Mouse (Mus musculus) CH12.LX (cell line): ENCODE data around the gene Olfr780. TPM values are rescaled to one million over a fixed set of nuclear protein-coding genes. Genes with fewer than 3 reads are reported as not detected.
"Not testable (repeated sequence)": the region's sequence is repeated elsewhere in the genome, so short reads cannot be mapped to it uniquely, and the experiment has no call there.

Experiments used
- DNase-seq: peaks from one replicate; pipeline ENCODE4 v3.0.0-alpha.2; 2013; ENCODE audit errors: extremely low read depth
- H3K27ac ChIP-seq: 2 replicates; pipeline ENCODE4 v1.5.1; 2012; ENCODE audit warnings: low read depth, mild to moderate bottlenecking, control low read depth, moderate library complexity; ENCODE audit not compliant: insufficient read depth
- H3K27me3 ChIP-seq: replicated peaks from 2 replicates; pipeline ENCODE3; 2012; ENCODE audit warnings: inconsistent platforms
- H3K36me3 ChIP-seq, 2 experiments: replicated peaks in 1 of 2; 2 replicates each; pipeline versions ENCODE3 to v1.6.1; 2012; ENCODE audit warnings: inconsistent platforms in 1 of 2, low read length in 1 of 2, mild to moderate bottlenecking in 1 of 2, mixed read lengths in 1 of 2, moderate library complexity in 1 of 2; ENCODE audit not compliant: control insufficient read depth in 1 of 2, insufficient read depth in 1 of 2
- H3K4me1 ChIP-seq, 2 experiments: 2 replicates each; pipeline ENCODE4 v1.6.1; 2012; ENCODE audit warnings: inconsistent platforms in 1 of 2, moderate library complexity in 1 of 2; ENCODE audit not compliant: insufficient read depth in 2 of 2, control insufficient read depth in 1 of 2
- H3K4me2 ChIP-seq: 2 replicates; pipeline ENCODE4 v1.6.1; 2012; ENCODE audit warnings: low read depth, mild to moderate bottlenecking, control low read depth; ENCODE audit not compliant: poor library complexity, insufficient read depth, severe bottlenecking
- H3K4me3 ChIP-seq, 3 experiments: fragments of 150-350 bp in 1 of 3; sonication (generic) in 1 of 3; replicated peaks in 1 of 3; 2 replicates each; pipeline versions ENCODE3 to v1.5.1; 2011 to 2012; ENCODE audit warnings: low read depth in 2 of 3, low read length in 2 of 3, mild to moderate bottlenecking in 2 of 3, moderate library complexity in 2 of 3, control low read depth in 1 of 3, improper control_type of control experiment in 1 of 3, inconsistent platforms in 1 of 3, mixed read lengths in 1 of 3; ENCODE audit not compliant: poor library complexity in 1 of 3
- H3K79me2 ChIP-seq: replicated peaks from 2 replicates; pipeline ENCODE4 v1.6.1; 2012; ENCODE audit warnings: mild to moderate bottlenecking, moderate library complexity; ENCODE audit not compliant: control insufficient read depth, poor library complexity, insufficient read depth, severe bottlenecking; ENCODE audit errors: extremely low read depth
- H3K9ac ChIP-seq: 2 replicates; pipeline ENCODE4 v1.6.1; 2012; ENCODE audit warnings: low read depth, mild to moderate bottlenecking, control low read depth, moderate library complexity; ENCODE audit not compliant: insufficient read depth
- H3K9me3 ChIP-seq: replicated peaks from 2 replicates; pipeline ENCODE3; 2012; ENCODE audit warnings: low read length, inconsistent platforms, mixed read lengths
- BHLHE40 ChIP-seq: IDR thresholded peaks from 2 replicates; pipeline ENCODE4 v1.6.1; 2011; ENCODE audit warnings: mild to moderate bottlenecking, low read depth, low read length, improper control_type of control experiment
- ELF1 ChIP-seq: IDR thresholded peaks from 2 replicates; pipeline ENCODE4 v1.6.1; 2014; ENCODE audit warnings: low read depth, mild to moderate bottlenecking, inconsistent platforms, low read length, improper control_type of control experiment
- EP300 ChIP-seq: IDR thresholded peaks from 2 replicates; pipeline ENCODE4 v1.6.1; 2011; ENCODE audit warnings: low read length, improper control_type of control experiment
- ETS1 ChIP-seq: conservative IDR thresholded peaks from 2 replicates; pipeline ENCODE4 v1.6.1; 2012; ENCODE audit warnings: low read depth, mild to moderate bottlenecking, inconsistent platforms, low read length, improper control_type of control experiment, moderate library complexity
- GABPA ChIP-seq: IDR thresholded peaks from 2 replicates; pipeline ENCODE4 v1.6.1; 2012; ENCODE audit warnings: low read depth, low read length, improper control_type of control experiment, inconsistent platforms; ENCODE audit not compliant: insufficient replicate concordance
- HCFC1 ChIP-seq: IDR thresholded peaks from 2 replicates; pipeline ENCODE4 v1.6.1; 2012; ENCODE audit warnings: low read depth, mild to moderate bottlenecking, inconsistent platforms, low read length, improper control_type of control experiment
- IRF4 ChIP-seq: IDR thresholded peaks from 2 replicates; pipeline ENCODE4 v1.6.1; 2014; ENCODE audit warnings: low read depth, mild to moderate bottlenecking, inconsistent platforms, low read length, improper control_type of control experiment
- JUND ChIP-seq: conservative IDR thresholded peaks from 2 replicates; pipeline ENCODE4 v1.6.1; 2011; ENCODE audit warnings: low read depth, low read length, improper control_type of control experiment
- MAFK ChIP-seq: IDR thresholded peaks from 2 replicates; pipeline ENCODE4 v1.6.1; 2011; ENCODE audit warnings: low read length, improper control_type of control experiment; ENCODE audit not compliant: insufficient replicate concordance
- MEF2A ChIP-seq: IDR thresholded peaks from 2 replicates; pipeline ENCODE4 v1.6.1; 2014; ENCODE audit warnings: low read depth, mild to moderate bottlenecking, inconsistent platforms, low read length, improper control_type of control experiment, borderline replicate concordance
- MXI1 ChIP-seq: IDR thresholded peaks from 2 replicates; pipeline ENCODE4 v1.6.1; 2011; ENCODE audit warnings: mild to moderate bottlenecking, low read depth, low read length, improper control_type of control experiment
- NELFE ChIP-seq: IDR thresholded peaks from 2 replicates; pipeline ENCODE4 v1.6.1; 2011; ENCODE audit warnings: low read depth, low read length, improper control_type of control experiment
- NRF1 ChIP-seq: IDR thresholded peaks from 2 replicates; pipeline ENCODE4 v1.6.1; 2014; ENCODE audit warnings: low read depth, mild to moderate bottlenecking, inconsistent platforms, low read length, improper control_type of control experiment, moderate library complexity
- PAX5 ChIP-seq: IDR thresholded peaks from 2 replicates; pipeline ENCODE4 v1.6.1; 2012; ENCODE audit warnings: low read length, inconsistent platforms, mixed read lengths
- RAD21 ChIP-seq: IDR thresholded peaks from 2 replicates; pipeline ENCODE4 v1.6.1; 2011; ENCODE audit warnings: low read depth, mild to moderate bottlenecking, low read length, improper control_type of control experiment, moderate library complexity
- SIN3A ChIP-seq: IDR thresholded peaks from 2 replicates; pipeline ENCODE4 v1.6.1; 2012; ENCODE audit warnings: low read length, improper control_type of control experiment, inconsistent platforms
- TBP ChIP-seq: conservative IDR thresholded peaks from 2 replicates; pipeline ENCODE4 v1.6.1; 2011; ENCODE audit warnings: low read depth, low read length, improper control_type of control experiment
- UBTF ChIP-seq: IDR thresholded peaks from 2 replicates; pipeline ENCODE4 v1.6.1; 2012; ENCODE audit warnings: low read depth, mild to moderate bottlenecking, inconsistent platforms, low read length, improper control_type of control experiment, moderate library complexity
- USF1 ChIP-seq: IDR thresholded peaks from 2 replicates; pipeline ENCODE4 v1.6.1; 2014; ENCODE audit warnings: low read depth, mild to moderate bottlenecking, inconsistent platforms, low read length, improper control_type of control experiment
- USF2 ChIP-seq: conservative IDR thresholded peaks from 2 replicates; pipeline ENCODE4 v1.6.1; 2011; ENCODE audit warnings: low read depth, low read length, improper control_type of control experiment
- ZC3H11A ChIP-seq: IDR thresholded peaks from 2 replicates; pipeline ENCODE4 v1.6.1; 2012; ENCODE audit warnings: low read depth, mild to moderate bottlenecking, inconsistent platforms, low read length, improper control_type of control experiment
- ZKSCAN1 ChIP-seq: IDR thresholded peaks from 2 replicates; pipeline ENCODE4 v1.6.1; 2012; ENCODE audit warnings: low read depth, inconsistent platforms, low read length, improper control_type of control experiment, borderline replicate concordance
- ZMIZ1 ChIP-seq: IDR thresholded peaks from 2 replicates; pipeline ENCODE4 v1.6.1; 2012; ENCODE audit warnings: low read depth, mild to moderate bottlenecking, inconsistent platforms, low read length, improper control_type of control experiment
- ZNF384 ChIP-seq: IDR thresholded peaks from 2 replicates; pipeline ENCODE4 v1.6.1; 2012; ENCODE audit warnings: low read depth, low read length, improper control_type of control experiment, inconsistent platforms
- dilution Hi-C: fragments of 300-500 bp; cut with MboI; formaldehyde crosslinking; loops from 2 replicates; pipeline ENCODE4 v1.14.3; 2020; ENCODE audit warnings: low sequenced_read_pairs; ENCODE audit not compliant: extremely low pct_unique_long_range_greater_than_20kb, extremely low pct_ligation_motif_present
- in situ Hi-C: fragments of 300-500 bp; cut with MboI; formaldehyde crosslinking; loops from 3 replicates; pipeline ENCODE4 v1.14.3; 2019; ENCODE audit warnings: low sequenced_read_pairs, low pct_ligation_motif_present, low pct_unique_long_range_greater_than_20kb, mixed read lengths
- polyA plus RNA-seq: library from polyadenylated mRNA; unstranded; fragments of >175 nt; gene quantifications from 2 replicates; pipeline ENCODE4 v1.2.1, GENCODE M21; 2012; ENCODE audit warnings: low read depth; ENCODE audit not compliant: insufficient read length
- total RNA-seq, 2 experiments: library from RNA; depleted of rRNA; stranded (reverse); fragments of 300-350 nt in 1 of 2; fragments of >200 nt in 1 of 2; gene quantifications; 2 replicates each; pipeline ENCODE4 v1.2.3; 2012 to 2014

Olfr780 gene
- not detected in 2 replicates for total RNA-seq (2012; rRNA removed)
- not detected in 2 replicates for total RNA-seq (2014; rRNA removed)
- not detected in 2 replicates for polyA plus RNA-seq

GRCm38 (mm10) chr10:129317817-129318216 lies at the start of gene Olfr780:
TSS of gene Olfr780 (plus strand) at chr10:129318117.
- Histone ChIP-seq H3K9me3 (no peaks in the 10 kb centered on the region), H3K9ac (no peak within 1 kb of the TSS), H3K4me3 (no peak within 1 kb of the TSS), H3K4me1 (no peaks in the 10 kb centered on the region), H3K27me3 (no peaks in the 10 kb centered on the region), H3K27ac (no peak within 1 kb of the TSS), H3K36me3 (no peaks in the 10 kb centered on the region), H3K4me2 (no peak within 1 kb of the TSS), H3K79me2 (no peaks in the 10 kb centered on the region)
- no peak for DNase-seq
- in situ Hi-C loops, result no loop called here
- TF ChIP-seq ETS1 (no peak), USF1 (no peak), PAX5 (no peak), ZKSCAN1 (no peak), SIN3A (no peak), JUND (no peak), ZNF384 (no peak), MXI1 (no peak), RAD21 (no peak), IRF4 (no peak), GABPA (no peak), TBP (no peak), MEF2A (no peak)
- dilution Hi-C loops, result no loop called here

GRCm38 (mm10) chr10:129271081-129271535 lies 46.8 kb upstream of the Olfr780 start, which contains the start of gene Olfr777:
TSS of gene Olfr777 (minus strand) at chr10:129271485.
- Histone ChIP-seq H3K4me1 (no peaks in the 10 kb centered on the region), H3K27ac (no peak within 1 kb of the TSS), H3K4me3 (no peak within 1 kb of the TSS), H3K36me3 (no peaks in the 10 kb centered on the region), H3K27me3 (no peaks in the 10 kb centered on the region), H3K9ac (no peak within 1 kb of the TSS), H3K79me2 (no peaks in the 10 kb centered on the region), H3K9me3 (no peaks in the 10 kb centered on the region), H3K4me2 (no peak within 1 kb of the TSS)
- in situ Hi-C loops (no loop called here), dilution Hi-C loops (no loop called here)
- TF ChIP-seq PAX5, result no peak
- TF ChIP-seq UBTF, result no peak
- TF ChIP-seq EP300, result no peak
- TF ChIP-seq NRF1, result no peak
- no peak for TF ChIP-seq HCFC1
- no peak for TF ChIP-seq ZKSCAN1
- TF ChIP-seq MAFK, result no peak
- no peak for TF ChIP-seq NELFE
- no peak for TF ChIP-seq RAD21
- TF ChIP-seq ELF1, result no peak
- TF ChIP-seq USF1, result no peak
- TF ChIP-seq ZC3H11A, result no peak
- TF ChIP-seq ZNF384, result no peak
- no peak for TF ChIP-seq ZMIZ1
- no peak for TF ChIP-seq BHLHE40
- TF ChIP-seq USF2, result no peak
- DNase-seq, result no peak

- H3K27ac ChIP-seq, H3K36me3 ChIP-seq, H3K27me3 ChIP-seq, H3K9ac ChIP-seq, H3K4me2 ChIP-seq, DNase-seq, H3K4me3 ChIP-seq, dilution Hi-C loops, in situ Hi-C loops, H3K4me1 ChIP-seq, H3K79me2 ChIP-seq, H3K9me3 ChIP-seq: not testable (repeated sequence)
These were observed 4.9 kb upstream of the Olfr780 start for GRCm38 (mm10) chr10:129312973-129313372.
